Mouse (Mus musculus): Measurements from ENCODE around the gene Stx7. TPM values are rescaled to one million over a fixed set of nuclear protein-coding genes. Genes with fewer than 3 reads are reported as not detected.

Gene Stx7
- total RNA-seq, 2 experiments from 2014 or later: 23.6 to 35.9 TPM

GRCm38 (mm10) chr10:24228318-24229183, 79.4 kb downstream of the Stx7 start:
- intact Hi-C loops (cut with DNase I; ENCODE audit: low total_unique reads): no loop called here
- no peak for DNase-seq

DNA sequence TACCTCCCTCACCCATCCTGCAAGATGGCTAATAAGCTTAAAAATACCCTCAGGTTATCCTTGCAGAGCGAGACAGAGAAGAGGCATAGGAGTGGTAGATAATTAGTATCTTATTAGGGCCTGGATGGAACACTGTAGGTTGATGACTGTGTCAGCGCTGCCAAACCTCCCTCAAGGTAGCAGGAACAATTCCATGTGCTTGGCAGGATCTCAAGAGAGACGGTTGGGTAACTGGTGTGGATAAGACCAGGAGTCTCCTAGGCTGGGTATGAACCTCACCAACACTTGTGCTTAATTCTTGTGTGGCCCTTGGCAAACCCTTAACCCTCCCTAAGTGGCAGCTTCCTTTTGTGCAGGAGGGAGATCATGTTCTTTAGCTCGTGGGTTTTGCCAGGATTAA, 83.2 kb downstream of the Stx7 start:
- no peak for DNase-seq
- intact Hi-C loops (cut with DNase I; ENCODE audit: low total_unique reads): no loop called here

DNA sequence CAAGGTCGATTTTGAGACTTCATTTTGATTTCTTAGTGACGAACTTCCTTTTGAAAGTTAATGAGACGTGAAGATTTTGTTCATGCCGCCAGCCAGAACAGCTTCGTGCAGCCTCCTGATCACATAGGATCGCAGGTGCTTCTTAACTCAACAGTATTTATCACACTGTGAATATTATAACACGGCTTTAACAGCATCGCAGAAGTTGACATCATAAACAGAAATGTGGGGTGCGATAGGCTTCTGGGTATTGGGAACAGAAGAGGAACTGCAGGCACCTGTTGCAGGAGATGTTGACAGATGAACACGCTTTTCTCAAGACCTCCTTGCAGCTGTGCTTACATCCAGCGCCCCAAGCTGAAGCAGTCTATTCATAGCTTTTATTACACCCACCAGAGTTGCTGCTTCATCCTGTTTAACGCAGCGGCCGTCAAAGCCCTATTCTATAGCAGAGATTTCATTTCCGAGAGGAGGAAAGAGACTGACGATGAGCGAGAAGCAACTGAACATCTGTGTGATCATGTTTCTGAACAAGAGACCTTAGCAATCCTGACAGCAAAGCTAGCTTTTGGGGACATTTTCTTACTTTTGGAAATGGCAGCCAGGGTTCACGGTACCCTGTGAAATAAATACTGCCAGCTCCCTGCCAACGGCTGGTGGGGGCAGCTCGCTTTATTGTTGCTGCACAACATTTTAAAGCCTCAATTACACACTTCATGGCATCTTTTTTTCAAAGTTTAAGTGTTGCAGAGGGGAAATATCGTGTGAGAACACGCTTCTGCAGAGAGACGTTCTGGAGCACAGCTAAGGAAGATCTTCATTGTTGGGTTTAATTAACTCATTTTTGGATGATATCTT, 86.6 kb downstream of the Stx7 start:
- intact Hi-C loops (cut with DNase I; ENCODE audit: low total_unique reads): no loop called here
- no peak for DNase-seq

Other genes with a start within 250 kb of the Stx7 start
- not detected for gene Taar1, start 228.9 kb upstream of the Stx7 start, total RNA-seq (2021)
- gene Taar2, start 210.7 kb upstream of the Stx7 start, total RNA-seq (2021): not detected
- gene Taar3, start 199.7 kb upstream of the Stx7 start, total RNA-seq (2021): not detected
- gene Taar4, start 188.8 kb upstream of the Stx7 start, total RNA-seq (2021): not detected
- not detected for gene Taar5, start 178.6 kb upstream of the Stx7 start, total RNA-seq (2021)
- not detected for gene Taar6, start 163.7 kb upstream of the Stx7 start, total RNA-seq (2021)
- not detected for gene Taar7a, start 155.8 kb upstream of the Stx7 start, total RNA-seq (2021)
- gene Taar7b, start 149.4 kb upstream of the Stx7 start, total RNA-seq (2021): not detected
- not detected for gene Taar7d, start 122.1 kb upstream of the Stx7 start, total RNA-seq (2021)
- not detected for gene Taar7e, start 111.7 kb upstream of the Stx7 start, total RNA-seq (2021)
- gene Taar7f, start 99.8 kb upstream of the Stx7 start, total RNA-seq (2021): not detected
- gene Taar8a, start 72.8 kb upstream of the Stx7 start, total RNA-seq (2021): not detected
- gene Taar8b, start 57.0 kb upstream of the Stx7 start, total RNA-seq (2021): not detected
- gene Taar8c, start 47.4 kb upstream of the Stx7 start, total RNA-seq (2021): not detected
- not detected for gene Taar9, start 39.8 kb upstream of the Stx7 start, total RNA-seq (2021)
- under 1 TPM; 0.64 to 0.92 TPM for gene Moxd1, start 74.2 kb downstream of the Stx7 start, total RNA-seq (2021)